ENCODE assay signal across 8 mouse cellular contexts in the genomic region with DNA sequence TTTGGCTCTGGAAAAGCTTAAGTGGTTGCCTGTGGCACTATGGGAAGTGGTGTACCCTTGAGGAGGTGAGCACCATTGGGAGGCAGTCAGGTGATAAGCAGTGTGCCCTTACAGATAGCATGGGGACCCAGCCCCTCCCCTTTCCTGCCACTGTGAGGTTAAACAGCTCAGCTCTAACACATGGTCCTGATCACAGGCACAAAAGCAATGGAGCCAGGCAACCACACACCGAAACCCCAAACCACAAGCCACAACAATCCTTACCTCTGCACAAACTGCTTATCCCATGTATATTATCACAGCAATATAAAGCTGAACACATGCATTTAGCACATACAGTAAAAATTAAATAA.
DNase-seq lines count a peak whose midpoint lies in the region; ATAC-seq lines count a peak whose summit lies in the region.

No protein-coding gene starts in this region.

- no peaks in the 10 kb centered on the region for H3K36me3 ChIP-seq in forebrain, embryonic 13.5 days (ENCODE audit: poor library complexity, severe bottlenecking)
- peaks cover 6% of the 10 kb centered on the region; the same call in 1 of the 2 replicates for H3K36me3 ChIP-seq in forebrain, embryonic 10.5 days (replicated peaks)
- no peaks in the 10 kb centered on the region for H3K36me3 ChIP-seq in embryonic facial prominence, embryonic 14.5 days (ENCODE audit: control insufficient read depth, insufficient read depth, low read length)
- no peaks in the 10 kb centered on the region for H3K36me3 ChIP-seq in liver, embryonic 16.5 days (ENCODE audit: control insufficient read depth, insufficient read depth)

- DNase-seq in forebrain, embryonic 10.5 days (ENCODE audit: extremely low spot score, low spot score), result no peak
- peak; percentile 84 for DNase-seq in 3T3-L1 (ENCODE audit: low read depth, low spot score)
- peak; percentile 22 for DNase-seq in embryonic facial prominence, embryonic 14.5 days (ENCODE audit: low spot score)
- no peak for DNase-seq in cerebellum, postnatal 25 days
- DNase-seq in left cerebral cortex, postnatal 36 days (ENCODE audit: low spot score in 2 of 2), result no peak
- DNase-seq in adrenal gland, postnatal 10 days, result no peak

- H3K4me1 ChIP-seq in forebrain, embryonic 13.5 days, result 0 out of 2 replicates have a peak, but pooled peaks cover 5% of the 10 kb centered on the region
- H3K4me1 ChIP-seq in forebrain, embryonic 10.5 days, result peaks cover 4% of the 10 kb centered on the region; the same call in 1 of the 2 replicates
- no peaks in the 10 kb centered on the region for H3K4me1 ChIP-seq in embryonic facial prominence, embryonic 14.5 days (ENCODE audit: control insufficient read depth, insufficient read depth, low read length)
- H3K4me1 ChIP-seq in liver, embryonic 16.5 days (ENCODE audit: control insufficient read depth, low read depth, low read length), result peaks cover 14% of the 10 kb centered on the region

- peak; percentile 67 for ATAC-seq in forebrain, embryonic 13.5 days
- peak; percentile 72 for ATAC-seq in embryonic facial prominence, embryonic 14.5 days (ENCODE audit: low read depth)
- peak; percentile 94 for ATAC-seq in liver, embryonic 16.5 days (ENCODE audit: low read depth)

- H3K27me3 ChIP-seq in forebrain, embryonic 13.5 days, result no peaks in the 10 kb centered on the region
- no peaks in the 10 kb centered on the region for H3K27me3 ChIP-seq in forebrain, embryonic 10.5 days (ENCODE audit: poor library complexity, severe bottlenecking)
- no peaks in the 10 kb centered on the region; the same call in 1 of the 2 replicates for H3K27me3 ChIP-seq in embryonic facial prominence, embryonic 14.5 days (replicated peaks; ENCODE audit: control insufficient read depth, insufficient read depth, low read length)
- no peaks in the 10 kb centered on the region for H3K27me3 ChIP-seq in liver, embryonic 16.5 days (ENCODE audit: control insufficient read depth, insufficient read depth, low read depth, low read length)

- H3K4me2 ChIP-seq in forebrain, embryonic 13.5 days, result no peak overlapping the region
- H3K4me2 ChIP-seq in embryonic facial prominence, embryonic 14.5 days (ENCODE audit: low read depth, low read length), result no peak overlapping the region
- H3K4me2 ChIP-seq in liver, embryonic 16.5 days (ENCODE audit: low read depth, low read length), result 0 out of 2 replicates have a peak overlapping the region, but pooled peaks have one; percentile 24

- no peak overlapping the region for H3K4me3 ChIP-seq in forebrain, embryonic 13.5 days
- H3K4me3 ChIP-seq in forebrain, embryonic 10.5 days, result no peak overlapping the region
- no peak overlapping the region for H3K4me3 ChIP-seq in embryonic facial prominence, embryonic 14.5 days (ENCODE audit: low read depth, low read length)
- H3K4me3 ChIP-seq in liver, embryonic 16.5 days (ENCODE audit: low read depth, low read length), result no peak overlapping the region

- WGBS in forebrain, embryonic 13.5 days, result 95% methylated on average over 1 of the region's 1 CpGs
- WGBS in forebrain, embryonic 10.5 days, result 78% methylated on average over 1 of the region's 1 CpGs
- 23% methylated on average over 1 of the region's 1 CpGs for WGBS in embryonic facial prominence, embryonic 14.5 days
- WGBS in liver, embryonic 16.5 days (ENCODE audit: insufficient replicate concordance), result 14% methylated on average over 1 of the region's 1 CpGs

- no peak overlapping the region for H3K27ac ChIP-seq in forebrain, embryonic 13.5 days
- no peak overlapping the region for H3K27ac ChIP-seq in forebrain, embryonic 10.5 days
- no peak overlapping the region for H3K27ac ChIP-seq in embryonic facial prominence, embryonic 14.5 days (replicated peaks; ENCODE audit: low read depth, low read length)
- H3K27ac ChIP-seq in liver, embryonic 16.5 days (ENCODE audit: low read length), result no peak overlapping the region

- intact Hi-C loops in left cerebral cortex, postnatal 36 days (cut with DNase I), result no loop called here

- no peak overlapping the region for H3K9ac ChIP-seq in forebrain, embryonic 13.5 days
- H3K9ac ChIP-seq in embryonic facial prominence, embryonic 14.5 days (ENCODE audit: low read depth, low read length), result no peak overlapping the region
- no peak overlapping the region for H3K9ac ChIP-seq in liver, embryonic 16.5 days (ENCODE audit: low read depth, low read length)

- H3K9me3 ChIP-seq in forebrain, embryonic 13.5 days (replicated peaks), result no peaks in the 10 kb centered on the region
- no peaks in the 10 kb centered on the region for H3K9me3 ChIP-seq in forebrain, embryonic 10.5 days
- no peaks in the 10 kb centered on the region for H3K9me3 ChIP-seq in embryonic facial prominence, embryonic 14.5 days (ENCODE audit: control insufficient read depth, low read length)
- H3K9me3 ChIP-seq in liver, embryonic 16.5 days (replicated peaks; ENCODE audit: control insufficient read depth, low read length), result no peaks in the 10 kb centered on the region

Comparison
In these comparisons a context has a peak if more than half of its experiments do, and no peak if none do; other contexts are left out.
1. DNase-seq: peak in 3T3-L1 (single experiment) and embryonic facial prominence, embryonic 14.5 days (single experiment); none in forebrain, embryonic 10.5 days (single experiment), cerebellum, postnatal 25 days (0 of 2), left cerebral cortex, postnatal 36 days (0 of 2) and adrenal gland, postnatal 10 days (single experiment).
2. Peak in every context shown above with its lines, with median percentiles within 50 percentile points of each other: ATAC-seq.